Mouse (Mus musculus): ENCODE data around the gene Gm15517.
"Not testable (repeated sequence)": the region's sequence is repeated elsewhere in the genome, so short reads cannot be mapped to it uniquely, and the experiment has no call there.

The Gm15517 gene

DNA sequence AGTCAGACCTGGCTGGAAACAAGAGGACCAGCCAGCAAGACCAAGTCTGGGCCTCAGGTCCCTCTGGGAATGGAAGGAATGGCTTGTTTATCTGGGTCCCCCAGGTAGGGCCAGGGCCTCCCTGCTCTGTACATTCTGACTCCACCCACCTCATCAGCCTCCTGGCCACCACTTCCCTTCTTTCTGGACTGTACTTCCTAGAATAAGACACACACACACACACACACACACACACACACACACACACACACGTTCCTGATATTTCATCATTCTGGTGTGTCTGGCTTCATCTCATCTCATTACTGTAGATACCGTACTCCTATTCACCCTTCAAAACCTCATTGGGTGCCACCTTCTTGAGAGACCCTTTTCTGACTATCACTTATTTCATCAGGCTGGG, 8.2 kb downstream of the Gm15517 start:
- DNase-seq (ENCODE audit: low spot score): no peak

DNA sequence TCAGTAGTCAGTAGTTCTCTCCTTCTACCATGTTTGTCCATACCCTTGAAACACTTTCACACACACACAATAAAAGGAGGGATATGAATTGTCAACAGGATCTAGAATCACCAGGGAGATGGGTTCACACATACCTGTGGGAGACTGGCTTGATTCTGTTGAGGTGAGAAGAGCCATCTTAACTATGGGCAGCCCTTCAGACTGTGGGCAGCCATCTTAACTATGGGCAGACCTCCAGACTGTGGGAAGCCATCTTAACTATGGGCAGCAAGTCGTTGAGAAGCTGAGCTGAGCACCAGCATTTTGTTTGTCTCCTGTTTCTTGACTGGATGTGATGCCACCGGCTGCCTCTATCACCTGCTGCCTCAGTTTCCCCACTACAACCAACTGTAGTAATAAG, 10.1 kb downstream of the Gm15517 start:
- no peak for DNase-seq (ENCODE audit: low spot score)

DNA sequence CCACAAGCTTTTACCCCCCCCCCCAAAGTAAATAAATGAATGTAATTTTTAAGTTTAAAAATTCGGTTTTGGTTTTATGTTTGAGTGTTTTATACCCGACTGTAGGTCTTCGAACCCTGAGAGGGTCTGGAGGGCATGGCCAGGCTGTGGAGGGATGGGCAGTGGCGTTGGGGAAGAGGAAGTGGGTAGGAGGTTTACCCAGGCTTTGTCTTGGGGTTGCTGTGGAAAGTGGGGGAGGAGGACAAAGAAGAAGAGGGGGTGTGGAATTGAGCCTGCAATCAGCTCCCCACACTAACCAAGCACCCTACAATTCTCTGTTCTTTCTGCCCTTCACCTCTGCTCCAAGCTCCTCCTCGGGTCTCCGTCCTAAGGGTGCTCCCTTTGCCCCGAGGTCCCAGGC, 11.3 kb downstream of the Gm15517 start:
- DNase-seq (ENCODE audit: low spot score): no peak

DNA sequence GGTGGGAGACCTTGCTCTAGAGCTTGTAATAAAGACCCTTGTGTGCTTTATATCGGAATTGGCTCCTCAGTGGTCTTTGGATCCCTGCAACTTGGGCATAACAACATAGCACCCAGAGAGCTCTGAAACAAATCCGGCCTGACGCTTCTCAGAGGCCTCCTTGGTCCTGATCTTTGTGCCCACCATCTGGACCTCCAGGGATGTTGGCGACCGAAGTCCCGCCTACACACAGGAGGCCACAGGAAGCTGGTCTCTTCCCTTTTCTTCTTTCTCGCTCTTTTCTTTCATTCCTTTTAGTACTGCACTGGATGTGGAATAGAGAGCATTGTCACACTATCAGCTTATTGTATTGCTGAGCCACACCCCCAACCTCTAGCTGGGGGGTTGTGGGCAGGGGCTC, 12.2 kb downstream of the Gm15517 start:
- no peak for DNase-seq (ENCODE audit: low spot score)

DNA sequence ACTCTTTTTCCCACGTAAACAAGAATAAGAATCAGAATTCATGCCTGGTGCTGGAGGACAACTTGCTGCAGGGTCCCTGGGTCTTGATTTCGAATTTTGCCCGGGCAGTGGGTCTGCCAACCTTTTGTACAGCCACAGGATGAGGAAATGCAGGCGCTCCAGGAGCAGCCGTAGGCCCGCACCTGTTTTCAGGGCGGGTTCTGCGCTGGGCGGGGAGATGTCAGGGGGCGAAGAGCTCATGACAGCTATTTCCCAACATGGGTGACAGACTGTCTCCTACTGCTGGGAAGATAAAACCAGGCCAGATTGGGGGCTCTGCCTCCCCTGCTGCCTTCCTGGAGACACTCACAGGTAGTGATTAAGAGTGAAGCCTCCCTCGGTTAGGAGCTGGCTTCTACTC, 12.8 kb downstream of the Gm15517 start:
- DNase-seq (ENCODE audit: low spot score): no peak

DNA sequence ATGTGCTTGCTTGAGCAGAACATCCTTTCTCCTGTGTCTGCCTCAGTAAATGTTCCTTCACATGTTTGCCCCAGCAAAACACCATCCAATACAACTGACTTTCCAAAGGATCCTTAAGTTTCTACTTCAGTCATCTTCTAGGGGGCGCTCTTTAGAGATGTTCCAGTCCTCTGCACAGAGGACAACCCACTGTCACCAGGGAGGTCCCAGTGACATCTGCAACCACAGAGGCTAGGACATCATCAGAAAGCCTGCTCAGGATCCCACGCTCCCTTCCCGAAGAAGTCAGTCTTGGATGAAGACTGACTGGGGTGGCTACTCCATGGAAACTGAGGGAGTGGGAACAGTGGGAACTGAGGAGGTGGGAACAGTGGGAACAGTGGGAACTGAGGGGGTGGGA, 14.3 kb downstream of the Gm15517 start:
- DNase-seq (ENCODE audit: low spot score): no peak

DNA sequence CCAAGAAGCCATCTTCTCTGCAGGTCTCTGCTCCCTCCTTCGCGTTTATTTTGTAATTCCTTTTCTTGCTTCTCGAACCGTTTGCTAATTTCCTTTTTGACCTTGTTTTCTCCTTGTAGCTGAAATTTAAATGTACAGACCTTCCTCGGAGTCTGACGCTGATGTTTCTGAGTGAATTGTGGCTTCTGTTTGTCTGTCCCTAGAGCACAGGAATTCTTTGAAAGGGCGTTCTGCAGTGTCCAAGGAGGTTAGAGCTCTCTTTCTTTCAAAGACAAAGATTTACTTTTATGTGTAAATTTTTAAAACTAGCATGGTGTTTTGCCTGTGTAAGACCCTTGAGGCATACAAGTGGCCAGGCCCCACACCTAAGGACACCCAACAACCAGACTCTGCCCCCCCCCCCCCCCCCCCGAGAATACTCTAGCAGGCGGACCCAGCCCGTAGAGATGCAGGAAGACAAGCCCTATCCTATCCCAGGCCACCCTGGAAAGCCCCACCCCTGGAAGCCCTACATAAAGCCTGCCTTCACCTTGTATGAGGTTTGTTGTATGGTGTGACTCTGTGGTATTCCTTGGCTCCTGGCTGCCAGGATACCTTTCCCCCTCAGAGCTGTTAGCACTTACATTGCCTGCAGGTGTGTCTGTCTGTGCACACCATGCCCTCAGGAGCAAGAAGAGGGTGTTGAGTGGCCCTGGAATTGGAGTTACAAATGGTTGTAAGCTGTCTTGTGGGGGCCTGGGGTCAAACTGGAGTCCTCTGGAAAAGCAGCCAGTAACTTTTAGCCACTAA, 15.4 kb downstream of the Gm15517 start:
- DNase-seq (ENCODE audit: low spot score): no peak

DNA sequence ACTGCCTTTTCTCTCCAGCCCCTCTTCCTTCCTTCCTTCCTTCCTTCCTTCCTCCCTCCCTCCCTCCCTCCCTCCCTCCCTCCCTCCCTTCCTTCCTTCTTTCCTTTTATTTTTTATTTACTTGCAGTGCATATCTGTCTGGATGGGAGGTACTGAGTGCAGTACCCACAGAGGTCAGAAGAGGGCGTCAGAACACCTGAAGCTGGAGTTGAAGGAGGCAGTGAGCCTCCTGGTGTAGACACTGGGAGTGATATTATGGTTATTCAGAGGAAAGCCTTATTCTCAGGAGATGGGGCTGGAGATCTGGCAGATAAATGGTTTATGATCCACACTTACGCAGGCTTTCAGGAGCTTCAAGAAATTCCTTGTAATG, 16.0 kb downstream of the Gm15517 start:
- DNase-seq (ENCODE audit: low spot score): no peak

DNA sequence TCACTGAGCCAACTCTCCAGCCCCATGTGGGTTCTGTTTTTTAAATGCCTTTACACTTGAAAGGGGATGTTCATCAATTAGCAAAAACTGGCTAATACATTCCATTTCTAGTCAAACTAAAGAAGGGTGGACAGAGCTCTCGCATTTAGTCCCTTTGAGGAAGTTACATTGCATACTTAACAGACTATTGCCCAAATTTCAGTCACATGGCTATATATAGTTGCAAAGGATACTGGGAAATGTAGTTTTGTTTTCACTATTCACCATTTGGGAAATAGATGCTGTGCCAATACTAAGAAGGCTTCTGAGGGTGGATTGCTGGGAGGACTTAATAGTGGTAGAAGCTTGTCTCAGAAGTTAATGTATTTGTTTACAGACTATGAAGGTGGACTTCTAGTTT, 19.7 kb downstream of the Gm15517 start:
- DNase-seq (ENCODE audit: low spot score): no peak

DNA sequence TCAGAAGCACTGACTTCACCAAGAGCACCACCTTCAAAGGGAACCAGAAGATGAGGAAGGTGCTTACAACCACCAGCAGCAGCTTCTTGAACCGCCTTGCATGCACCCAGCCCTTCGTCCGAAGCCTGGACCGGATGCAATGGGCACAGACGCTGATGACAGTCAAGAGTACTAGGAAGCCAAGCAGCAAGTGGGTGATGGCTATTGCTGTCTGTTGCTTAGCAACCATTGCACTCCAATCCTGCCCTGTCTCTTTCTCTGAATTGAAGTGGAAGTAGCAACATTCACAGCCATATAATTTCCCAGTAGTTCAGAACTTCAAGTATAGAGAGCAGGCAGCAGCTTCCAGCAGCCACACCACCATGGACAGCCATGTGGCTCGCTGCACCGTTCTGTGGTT, 20.3 kb downstream of the Gm15517 start:
- peak; percentile 13 for DNase-seq (ENCODE audit: low spot score)

DNA sequence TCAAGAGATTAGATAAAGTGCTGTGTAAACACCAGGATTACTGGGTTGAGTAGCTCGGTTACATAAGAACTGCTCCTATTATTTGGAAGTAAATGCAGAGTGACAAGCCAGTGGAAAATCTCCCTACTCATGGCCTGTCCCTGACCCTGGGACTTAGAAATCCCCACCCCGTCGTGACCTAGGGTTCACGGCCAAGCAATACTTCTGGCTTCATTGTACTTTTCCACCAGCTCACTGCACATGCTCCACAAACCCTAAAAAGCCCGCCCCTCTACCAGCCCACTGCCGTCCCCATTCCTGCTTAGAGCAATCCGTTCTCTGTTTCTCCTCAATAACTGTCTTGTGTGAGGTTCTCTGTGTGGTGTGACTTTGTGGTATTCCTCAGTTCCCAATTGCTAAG, 26.5 kb downstream of the Gm15517 start:
- DNase-seq (ENCODE audit: low spot score): no peak

DNA sequence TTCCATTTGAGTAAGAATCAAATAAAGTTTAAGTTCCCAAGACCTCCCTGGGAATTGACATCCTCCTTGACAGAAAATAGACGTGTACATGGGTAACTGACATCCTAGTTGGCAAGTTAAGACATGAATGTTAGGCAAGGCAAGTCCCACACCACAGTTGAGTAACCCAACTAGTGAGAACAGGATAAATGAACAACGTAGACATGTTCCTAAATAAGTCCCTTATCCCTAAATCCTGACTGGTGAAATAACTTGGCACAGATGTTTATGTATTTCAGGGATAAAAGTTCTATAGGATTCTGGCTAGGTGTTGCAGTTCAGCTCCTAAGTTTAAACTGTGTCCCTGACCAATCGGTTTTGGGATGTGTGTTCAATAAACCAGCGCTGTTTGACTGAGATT, 29.7 kb downstream of the Gm15517 start:
- no peak for DNase-seq (ENCODE audit: low spot score)

DNA sequence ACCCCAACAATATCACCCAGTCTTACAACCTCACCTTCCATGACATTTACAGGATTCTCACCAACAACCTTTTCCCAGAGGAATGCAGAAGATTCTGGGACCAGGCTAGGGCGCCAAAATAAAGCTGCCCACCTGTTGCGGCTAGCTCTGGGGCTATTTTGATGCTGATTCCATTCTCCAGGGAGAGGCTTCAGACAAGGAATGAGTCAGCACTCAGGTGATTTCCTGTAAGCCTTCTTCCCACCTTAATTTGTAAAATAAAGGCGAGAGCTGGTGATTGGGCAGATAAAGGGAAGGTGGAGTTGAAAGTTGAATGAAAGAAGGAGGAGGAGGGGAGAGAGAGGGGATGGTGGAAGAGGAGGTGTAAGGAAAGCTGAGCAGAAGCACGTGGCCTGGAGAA, 30.2 kb downstream of the Gm15517 start:
- no peak for DNase-seq (ENCODE audit: low spot score)

DNA sequence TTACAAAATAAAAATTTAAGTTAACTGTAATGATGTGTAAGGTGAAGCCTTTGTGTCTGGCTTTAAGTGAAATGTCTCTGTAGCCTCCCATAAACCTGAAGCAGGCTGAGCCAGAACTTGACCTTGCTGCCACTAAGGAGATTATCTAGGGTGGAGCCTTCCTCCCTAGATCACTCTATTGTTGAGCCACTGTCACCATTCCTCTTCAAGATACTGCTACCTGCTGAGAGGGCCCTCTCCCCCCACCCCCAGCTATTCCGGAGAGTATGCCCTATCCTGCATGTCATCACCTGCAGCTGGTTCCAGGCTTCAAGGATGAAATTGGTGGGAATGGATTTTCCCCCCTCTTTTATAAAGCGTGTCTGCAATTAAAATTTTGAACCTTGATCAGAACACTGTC, 36.3 kb downstream of the Gm15517 start:
- DNase-seq (ENCODE audit: low spot score): not testable (repeated sequence)

DNA sequence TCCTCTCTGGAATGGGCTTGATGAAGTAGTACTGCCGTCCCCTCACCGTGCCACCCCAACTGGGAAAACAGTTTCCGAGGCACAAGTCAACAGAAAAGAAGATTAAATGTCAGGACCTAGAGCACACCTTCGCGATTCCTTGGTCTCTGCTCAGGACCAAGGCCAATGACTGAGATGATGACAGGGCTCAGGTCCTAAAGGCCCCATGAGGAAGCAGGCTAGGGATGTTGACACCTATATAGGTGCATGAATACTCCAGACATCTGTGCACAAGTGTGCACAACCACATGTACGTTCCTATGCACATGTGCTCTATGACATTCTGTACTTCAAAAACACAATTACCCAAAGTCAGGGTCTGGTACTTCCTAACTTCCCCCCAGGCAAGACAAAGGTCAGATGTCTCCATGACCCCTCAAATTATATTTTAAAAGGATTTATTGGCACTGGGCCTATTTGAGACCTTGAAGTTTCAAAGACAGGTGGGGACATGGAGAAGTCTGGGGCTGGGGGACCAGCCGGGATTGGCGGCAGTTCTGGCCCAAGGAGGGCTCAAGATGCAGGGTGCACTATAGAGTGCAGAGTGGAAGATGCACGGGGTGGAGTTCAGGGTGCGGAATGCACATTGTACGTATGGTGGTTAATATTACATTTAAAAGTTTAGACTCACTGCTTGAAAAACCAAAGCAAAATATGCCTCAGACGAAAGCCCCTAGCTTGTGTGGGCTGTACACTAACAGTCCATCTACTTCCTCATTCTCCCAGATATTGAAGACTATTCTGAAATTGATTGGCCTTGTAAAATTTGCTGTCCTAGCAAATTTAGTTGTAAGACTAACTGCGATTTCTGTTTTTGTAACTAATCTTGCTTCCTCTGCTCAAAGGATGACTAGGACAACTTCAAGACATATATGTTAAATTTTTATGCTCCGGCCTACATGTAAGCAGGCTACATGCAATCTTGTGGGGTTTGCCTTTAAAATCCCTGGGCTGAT, 42.4 kb downstream of the Gm15517 start:
- no peak for DNase-seq (ENCODE audit: low spot score)

DNA sequence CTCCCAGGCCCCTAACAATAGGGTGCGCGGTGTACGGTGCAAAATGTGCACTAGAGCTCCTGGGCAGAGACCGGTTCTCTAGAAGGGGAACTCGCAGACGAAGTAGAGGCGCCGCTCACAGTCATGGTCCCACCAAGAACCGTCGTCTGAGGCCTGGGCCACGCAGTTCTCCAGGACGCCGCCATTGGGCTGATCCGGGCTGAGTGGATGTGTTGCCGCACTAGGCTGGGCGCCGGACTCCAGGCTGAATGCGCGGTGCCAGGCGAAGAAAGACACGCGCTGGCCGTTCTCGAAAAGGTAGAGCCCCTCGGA, 43.2 kb downstream of the Gm15517 start:
- no peak for DNase-seq (ENCODE audit: low spot score)

DNA sequence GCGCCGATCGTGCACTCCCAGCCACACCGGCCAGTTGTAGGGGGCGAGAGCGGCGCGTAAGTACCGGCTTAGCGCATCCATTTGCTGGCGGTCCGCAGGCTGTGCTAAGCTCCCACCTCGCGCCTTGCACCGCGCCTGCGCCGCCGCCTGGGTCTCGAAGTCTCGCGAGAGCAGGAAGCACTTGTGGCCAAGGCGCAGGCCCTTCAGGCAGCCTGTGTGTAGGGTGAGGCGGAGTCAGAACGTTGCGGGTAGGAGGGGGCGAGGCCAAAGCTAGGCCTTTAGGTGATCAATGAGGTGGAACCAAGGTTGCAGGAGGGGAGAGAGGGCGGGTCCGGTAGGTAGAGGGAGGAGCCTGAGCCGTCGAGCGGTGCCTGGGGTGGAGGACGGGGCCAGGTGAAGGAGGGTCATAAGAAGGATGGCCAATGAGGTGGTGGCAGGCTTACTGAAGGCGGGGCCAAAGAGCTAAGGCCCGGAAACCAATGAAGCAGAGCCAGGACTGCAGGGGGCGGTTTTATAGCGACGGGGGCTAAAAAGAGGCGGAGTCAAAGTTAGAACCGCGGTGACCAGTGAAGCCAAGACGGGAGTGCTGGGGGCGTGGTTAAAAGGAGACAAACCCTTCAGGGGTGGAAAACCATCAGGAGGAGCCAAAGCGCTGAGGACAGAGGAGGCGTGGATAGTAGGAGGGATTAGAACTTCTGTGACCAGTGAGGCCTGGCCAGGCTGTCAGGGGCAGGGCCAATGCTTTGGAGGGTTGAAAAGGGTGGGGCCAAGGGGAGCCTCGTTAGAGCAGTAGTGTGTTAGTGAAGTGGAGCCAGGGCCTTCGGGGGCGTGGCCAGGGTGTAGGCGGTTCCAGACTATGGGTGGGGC, 43.8 kb downstream of the Gm15517 start:
- peak; percentile 98 for DNase-seq (ENCODE audit: low spot score)

DNA sequence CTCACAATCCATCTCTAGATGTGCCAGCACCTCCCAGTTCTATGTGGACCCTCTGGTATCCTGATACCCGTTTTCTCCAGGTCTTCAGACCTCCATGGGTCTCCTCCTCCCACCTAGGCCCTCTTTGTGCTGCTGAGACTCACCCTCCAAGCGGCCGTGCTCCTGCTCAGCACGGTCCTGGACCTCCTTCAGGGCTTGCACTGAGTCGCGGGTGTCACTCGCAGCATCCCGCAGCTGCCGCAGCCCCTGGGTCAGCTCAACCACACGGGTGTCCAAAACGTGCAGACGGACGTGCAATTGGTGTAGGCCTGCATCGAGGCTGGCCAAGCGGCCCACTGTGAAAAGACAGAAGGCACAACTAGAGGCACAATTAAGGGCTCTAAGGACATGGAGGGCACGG, 44.4 kb downstream of the Gm15517 start:
- DNase-seq (ENCODE audit: low spot score): no peak

DNA sequence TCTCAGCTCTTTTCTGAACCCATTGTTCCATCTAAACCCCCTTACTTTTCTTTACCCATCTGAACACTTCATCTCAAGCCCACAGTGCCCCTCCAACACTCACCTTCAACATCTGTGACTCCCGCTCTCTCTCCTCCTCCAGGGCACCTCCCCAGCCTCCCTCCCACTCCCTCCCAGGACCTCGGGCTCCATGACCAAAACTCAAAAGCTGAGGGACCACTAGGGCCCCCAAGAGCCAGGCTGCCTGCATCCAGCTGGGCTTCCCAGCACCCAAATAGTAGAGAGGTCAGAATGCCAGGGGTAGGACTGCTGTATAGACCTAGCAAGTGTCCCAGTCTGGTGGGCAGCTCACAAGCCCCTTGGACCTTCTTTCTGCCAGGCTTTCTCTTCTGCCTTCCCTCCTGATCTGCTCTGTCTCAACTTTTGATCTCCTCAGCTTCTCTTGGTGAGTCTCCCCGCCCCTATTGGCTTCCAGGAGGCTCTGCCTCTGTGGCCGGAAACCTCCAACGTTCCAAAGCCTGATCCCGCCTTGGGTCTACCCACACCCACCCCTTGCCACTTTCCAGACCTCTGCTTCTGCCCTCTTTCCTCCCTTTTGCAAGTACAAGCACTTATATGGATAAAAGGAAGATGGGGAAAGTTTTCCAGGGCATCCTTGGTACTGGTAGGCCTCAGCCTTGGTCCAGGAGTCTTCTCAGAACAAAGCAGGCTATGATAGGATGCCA, 45.4 kb downstream of the Gm15517 start, which contains the start of gene Clec11a:
Gene Clec11a (minus strand): TSS at position 387 of the 725 bp plus-strand sequence.
- DNase-seq (ENCODE audit: low spot score): no peak

DNA sequence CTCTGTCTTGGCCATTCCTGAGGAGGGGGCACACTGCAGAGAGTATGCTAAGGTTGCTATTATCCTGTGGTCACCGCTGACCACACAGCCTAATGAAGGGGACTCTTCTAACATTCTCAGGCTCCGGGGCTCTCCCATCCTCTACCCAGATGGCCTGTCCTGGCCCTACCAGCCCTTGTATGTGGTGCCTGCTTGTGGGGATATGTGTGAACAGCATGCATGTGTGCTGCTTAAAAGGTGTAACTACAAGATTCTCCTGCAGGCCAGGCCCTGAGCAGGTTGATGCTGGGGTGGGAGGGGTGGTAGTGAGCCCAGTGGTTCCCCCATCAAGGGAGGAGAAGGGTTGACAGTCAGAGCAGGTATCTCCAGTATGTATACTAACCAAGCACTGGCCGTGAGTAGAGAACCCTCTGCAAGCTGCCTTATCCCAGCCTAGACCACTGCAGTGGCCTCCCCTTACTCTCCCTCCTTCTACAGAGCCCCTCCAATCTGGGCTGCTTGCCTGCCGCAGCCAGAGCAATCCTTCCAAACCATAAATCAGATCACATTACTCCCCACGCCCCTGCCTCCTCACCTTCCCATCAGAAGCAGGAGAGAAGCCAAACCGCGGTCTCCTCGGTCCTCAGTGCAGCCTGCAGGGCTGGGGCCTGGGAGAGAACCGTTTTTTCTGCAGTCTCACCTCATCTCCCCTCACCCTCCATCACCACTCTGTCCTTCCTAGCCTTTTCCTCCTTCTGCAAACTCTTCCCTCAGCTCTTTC, 46.2 kb downstream of the Gm15517 start:
- peak; percentile 34 for DNase-seq (ENCODE audit: low spot score)

Data from MN1 (cell line).